Mouse (Mus musculus): ENCODE data around the gene Speer4d. TPM values are rescaled to one million over a fixed set of nuclear protein-coding genes. Genes with fewer than 3 reads are reported as not detected.

The Speer4d gene
- polyA plus RNA-seq, 1 experiment from 2014 or later, result not detected

Other genes starting within 250 kb of the Speer4d start
- gene Gm21149, start 142.5 kb upstream of the Speer4d start, polyA plus RNA-seq (2015; fragmentation: Nextera tagmentation; extraction: Ambion mirVana), result not detected in 2 replicates
- gene Gm21190, start 89.8 kb upstream of the Speer4d start, polyA plus RNA-seq (2015; fragmentation: Nextera tagmentation; extraction: Ambion mirVana), result not detected in 2 replicates
- gene Gm21083, start 41.7 kb upstream of the Speer4d start, polyA plus RNA-seq (2015; fragmentation: Nextera tagmentation; extraction: Ambion mirVana), result not detected in 2 replicates
- gene 4930572O03Rik, start 38.0 kb downstream of the Speer4d start, polyA plus RNA-seq (2015; fragmentation: Nextera tagmentation; extraction: Ambion mirVana), result not detected in 2 replicates
- not detected in 2 replicates for gene Speer4c, start 95.2 kb downstream of the Speer4d start, polyA plus RNA-seq (2015; fragmentation: Nextera tagmentation; extraction: Ambion mirVana)